ENCODE assay signal across 9 mouse cellular contexts in genomic region chr11:83066640-83067531, GRCm38 (mm10). TPM values are rescaled to one million over a fixed set of nuclear protein-coding genes. Genes with fewer than 3 reads are reported as not detected.
DNase-seq lines count a peak whose midpoint lies in the region; ATAC-seq and TF ChIP-seq lines count a peak whose summit lies in the region.
"Had no signal": no experiment of that assay in that cellular context is flagged by ENCODE, and none has a peak within 500 bp of the region (broad histone marks: within the 10 kb centered on the region; RNA-seq: fewer than 3 reads in every experiment).

No protein-coding gene starts in this region.

- no peaks in the 10 kb centered on the region for H3K36me3 ChIP-seq in midbrain, embryonic 14.5 days (ENCODE audit: control insufficient read depth, insufficient read depth, low read length)
- no peaks in the 10 kb centered on the region for H3K36me3 ChIP-seq in midbrain, embryonic 16.5 days (ENCODE audit: control insufficient read depth, insufficient read depth, low read length)
- H3K36me3 ChIP-seq in small intestine, adult 2 months (ENCODE audit: control insufficient read depth, insufficient read depth, low read length): peaks cover 20% of the 10 kb centered on the region
- H3K36me3 ChIP-seq: lung, embryonic 15.5 days had no signal

- no peaks in the 10 kb centered on the region for H3K9me3 ChIP-seq in midbrain, embryonic 14.5 days (ENCODE audit: control insufficient read depth, low read length)
- H3K9me3 ChIP-seq in midbrain, embryonic 16.5 days (replicated peaks; ENCODE audit: control insufficient read depth, low read length, poor library complexity, severe bottlenecking): no peaks in the 10 kb centered on the region
- H3K9me3 ChIP-seq: lung, embryonic 15.5 days had no signal

- peak; percentile 61 for TF ChIP-seq POLR2A in small intestine, adult 2 months (IDR thresholded peaks at IDR 0.05; ENCODE audit: low read depth, low read length)

- H3K4me1 ChIP-seq in midbrain, embryonic 14.5 days (ENCODE audit: control insufficient read depth, insufficient read depth, low read length): no peaks in the 10 kb centered on the region
- no peaks in the 10 kb centered on the region for H3K4me1 ChIP-seq in midbrain, embryonic 16.5 days (ENCODE audit: control insufficient read depth, insufficient read depth, low read length)
- H3K4me1 ChIP-seq in small intestine, adult 2 months (ENCODE audit: control insufficient read depth, insufficient read depth, insufficient read length, low read length): peaks cover 11% of the 10 kb centered on the region; the same call in 1 of the 2 replicates
- H3K4me1 ChIP-seq: lung, embryonic 15.5 days had no signal

- DNase-seq in adrenal gland, adult (ENCODE audit: inconsistent age in 2 of 2, low spot score in 1 of 2): peak; percentile 37 to 71
- no peak for DNase-seq in adrenal gland, postnatal 4 days (ENCODE audit: low spot score in 2 of 2)
- DNase-seq in midbrain, embryonic 14.5 days: peak; percentile 9
- DNase-seq in heart, postnatal 4 days: peak; percentile 67
- DNase-seq in retina, postnatal 1 day: no peak
- DNase-seq in yolk sac, embryonic 10.5 days (ENCODE audit: low spot score): no peak

- H3K4me3 ChIP-seq in midbrain, embryonic 14.5 days (replicated peaks; ENCODE audit: low read depth, low read length): no peak overlapping the region
- H3K4me3 ChIP-seq in midbrain, embryonic 16.5 days (ENCODE audit: low read depth, low read length): no peak overlapping the region
- H3K4me3 ChIP-seq in small intestine, adult 2 months (ENCODE audit: low read depth, low read length): peak overlapping the region; percentile 71
- H3K4me3 ChIP-seq: lung, embryonic 15.5 days had no signal

- ATAC-seq in midbrain, embryonic 14.5 days (ENCODE audit: low FRiP score, low TSS enrichment): no peak
- ATAC-seq in midbrain, embryonic 16.5 days: no peak

- H3K9ac ChIP-seq in midbrain, embryonic 14.5 days (replicated peaks; ENCODE audit: low read length): no peak overlapping the region
- H3K9ac ChIP-seq in midbrain, embryonic 16.5 days (ENCODE audit: low read depth, low read length): no peak overlapping the region
- H3K9ac ChIP-seq: lung, embryonic 15.5 days had no signal

- no peak overlapping the region for H3K4me2 ChIP-seq in midbrain, embryonic 14.5 days (ENCODE audit: low read length)
- H3K4me2 ChIP-seq in midbrain, embryonic 16.5 days (ENCODE audit: low read length): no peak overlapping the region
- H3K4me2 ChIP-seq: lung, embryonic 15.5 days had no signal

- TF ChIP-seq CTCF in small intestine, adult 2 months (IDR thresholded peaks at IDR 0.05; ENCODE audit: extremely low read depth, insufficient read length, insufficient replicate concordance, low read depth, low read length): no peak

- no peak overlapping the region for H3K27ac ChIP-seq in midbrain, embryonic 14.5 days (replicated peaks; ENCODE audit: low read depth, low read length)
- no peak overlapping the region for H3K27ac ChIP-seq in midbrain, embryonic 16.5 days (ENCODE audit: low read length)
- H3K27ac ChIP-seq in small intestine, adult 2 months (ENCODE audit: insufficient read depth, low read depth, low read length): peak overlapping the region; percentile 84
- H3K27ac ChIP-seq: lung, embryonic 15.5 days had no signal

- H3K27me3 ChIP-seq in midbrain, embryonic 14.5 days (ENCODE audit: control insufficient read depth, insufficient read depth, low read length): no peaks in the 10 kb centered on the region
- no peaks in the 10 kb centered on the region for H3K27me3 ChIP-seq in midbrain, embryonic 16.5 days (ENCODE audit: control insufficient read depth, insufficient read depth, low read depth, low read length)
- H3K27me3 ChIP-seq in small intestine, adult 2 months (ENCODE audit: control insufficient read depth, insufficient read depth, low read length): no peaks in the 10 kb centered on the region
- H3K27me3 ChIP-seq: lung, embryonic 15.5 days had no signal

- 41% methylated on average over 11 of the region's 11 CpGs for WGBS in midbrain, embryonic 14.5 days
- 37% methylated on average over 11 of the region's 11 CpGs for WGBS in midbrain, embryonic 16.5 days
- WGBS in small intestine, adult 2 months: 14% methylated on average over 11 of the region's 11 CpGs

RNA-seq across cellular contexts. Expression of gene Slfn2, which starts 2.0 kb away (rescaled TPM):
- total RNA-seq in adrenal gland, postnatal 4 days (2021): 1 to 10 TPM; 5.2 to 5.3 TPM
- 0.22 and 3.1 TPM in 2 replicates for polyA plus RNA-seq in midbrain, embryonic 14.5 days (2014; fragmentation: Nextera tagmentation; extraction: Ambion mirVana)
- 0.61 and 1.1 TPM in 2 replicates for polyA plus RNA-seq in midbrain, embryonic 16.5 days (2015; fragmentation: Nextera tagmentation; extraction: Ambion mirVana)
- 1 to 10 TPM; 1.7 to 1.8 TPM for total RNA-seq in heart, postnatal 4 days (2021)
- 3.4 and 4.2 TPM in 2 replicates for polyA plus RNA-seq in small intestine, adult 2 months (2012; rRNA removed)

RNA-seq across cellular contexts. Expression of gene Slfn8, which starts 46.3 kb away (rescaled TPM):
- 1 to 10 TPM in 1 of 2 experiments, under 1 TPM in 1; 0.84 to 1.3 TPM for total RNA-seq in adrenal gland, postnatal 4 days (2021)
- 0.07 and 0.54 TPM in 2 replicates for polyA plus RNA-seq in midbrain, embryonic 14.5 days (2014; fragmentation: Nextera tagmentation; extraction: Ambion mirVana)
- 0.09 and 0.14 TPM in 2 replicates for polyA plus RNA-seq in midbrain, embryonic 16.5 days (2015; fragmentation: Nextera tagmentation; extraction: Ambion mirVana)
- total RNA-seq in heart, postnatal 4 days (2021): under 1 TPM; 0.43 TPM
- polyA plus RNA-seq in small intestine, adult 2 months (2012; rRNA removed): 0.11 and 0.28 TPM in 2 replicates

RNA-seq across cellular contexts. Expression of gene Slfn1, which starts 49.8 kb away (rescaled TPM):
- under 1 TPM; 0.25 to 0.54 TPM for total RNA-seq in adrenal gland, postnatal 4 days (2021)
- polyA plus RNA-seq in midbrain, embryonic 14.5 days (2014; fragmentation: Nextera tagmentation; extraction: Ambion mirVana): 0.51 TPM in 1 of 2 replicates, not detected in the other
- polyA plus RNA-seq in midbrain, embryonic 16.5 days (2015; fragmentation: Nextera tagmentation; extraction: Ambion mirVana): not detected in 2 replicates
- under 1 TPM in 1 of 2 experiments, not detected in 1; 0.14 TPM for total RNA-seq in heart, postnatal 4 days (2021)
- polyA plus RNA-seq in small intestine, adult 2 months (2012; rRNA removed): 0.18 and 0.81 TPM in 2 replicates

Comparison
In these comparisons a context has a peak if more than half of its experiments do, and no peak if none do; other contexts are left out.
1. DNase-seq: peak in adrenal gland, adult (2 of 2), midbrain, embryonic 14.5 days (single experiment) and heart, postnatal 4 days (single experiment); none in adrenal gland, postnatal 4 days (0 of 2), retina, postnatal 1 day (single experiment) and yolk sac, embryonic 10.5 days (single experiment).